16 mouse cellular contexts compared by ENCODE assay signal in the genomic region with DNA sequence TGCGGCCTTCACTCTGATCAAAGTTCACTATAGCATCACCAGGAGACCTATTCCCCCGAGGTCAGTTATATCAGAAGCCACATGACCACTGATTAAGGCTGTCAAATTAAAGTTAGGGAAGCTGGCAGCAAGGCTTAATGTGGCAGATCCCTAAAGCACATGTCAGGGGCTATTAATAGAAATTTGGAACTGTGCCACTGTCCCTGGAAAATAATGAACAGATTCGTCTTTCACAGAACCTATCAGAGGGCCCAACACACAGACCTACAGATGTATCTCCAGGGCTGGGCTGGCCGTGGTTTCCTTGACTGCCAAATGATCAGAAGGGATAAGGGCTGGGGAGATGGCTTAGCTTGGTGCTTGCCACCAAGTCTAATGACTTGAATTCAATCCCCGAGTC.
A peak's percentile ranks its signal among the peaks of the same experiment; 100 is the strongest.
DNase-seq lines count a peak whose midpoint lies in the region; ATAC-seq lines count a peak whose summit lies in the region.
"Had no signal": no experiment of that assay in that cellular context is flagged by ENCODE, and none has a peak within 500 bp of the region (broad histone marks: within the 10 kb centered on the region; RNA-seq: fewer than 3 reads in every experiment).

No protein-coding gene starts in this region.

- peak overlapping the region; percentile 81 for H3K27ac ChIP-seq in heart, embryonic 15.5 days
- H3K27ac ChIP-seq in kidney, embryonic 16.5 days (ENCODE audit: low read length): no peak overlapping the region
- H3K27ac ChIP-seq: liver, embryonic 13.5 days; stomach, postnatal 0 days had no signal

- intact Hi-C loops in heart, postnatal 25 days (cut with DNase I): no loop called here

- H3K27me3 ChIP-seq in heart, embryonic 15.5 days: no peaks in the 10 kb centered on the region
- H3K27me3 ChIP-seq in kidney, embryonic 16.5 days (ENCODE audit: insufficient read depth, low read length): no peaks in the 10 kb centered on the region
- H3K27me3 ChIP-seq: liver, embryonic 13.5 days; Patski had no signal

- WGBS in heart, embryonic 15.5 days: 28% methylated on average over 5 of the region's 5 CpGs
- 77% methylated on average over 5 of the region's 5 CpGs for WGBS in kidney, embryonic 16.5 days

- H3K4me2 ChIP-seq in heart, embryonic 15.5 days: no peak overlapping the region; the same call in 1 of the 2 replicates
- H3K4me2 ChIP-seq in kidney, embryonic 16.5 days (replicated peaks; ENCODE audit: low read depth, low read length): no peak overlapping the region
- H3K4me2 ChIP-seq: liver, embryonic 13.5 days had no signal

- peak; percentile 95 for DNase-seq in heart, adult 11 months
- DNase-seq in heart, postnatal 25 days (ENCODE audit: low spot score): no peak
- DNase-seq in 416B (ENCODE audit: low read depth) (peak; percentile 53), adipocyte (ENCODE audit: low spot score) (peak; percentile 14)
- no peak for DNase-seq in kidney, adult 18-20 months
- no peak for DNase-seq in yolk sac, embryonic 10.5 days (ENCODE audit: low spot score)
- DNase-seq: adrenal gland, adult 8-10 months; liver, embryonic 13.5 days; lung, postnatal 4 days; spleen, adult 18-20 months had no signal

- ATAC-seq in heart, embryonic 15.5 days (replicated peaks; ENCODE audit: insufficient number of reproducible peaks, insufficient read depth, low FRiP score, low read depth): peak; percentile 68
- ATAC-seq in kidney, embryonic 16.5 days (ENCODE audit: low FRiP score, low TSS enrichment): no peak
- ATAC-seq: forebrain, embryonic 16.5 days; intestine, embryonic 16.5 days; Patski had no signal

- H3K9me3 ChIP-seq in heart, embryonic 15.5 days (replicated peaks): no peaks in the 10 kb centered on the region
- H3K9me3 ChIP-seq in kidney, embryonic 16.5 days (ENCODE audit: low read length): no peaks in the 10 kb centered on the region
- H3K9me3 ChIP-seq: liver, embryonic 13.5 days had no signal

- peaks cover 40% of the 10 kb centered on the region for H3K4me1 ChIP-seq in heart, embryonic 15.5 days (replicated peaks)
- H3K4me1 ChIP-seq in kidney, embryonic 16.5 days (ENCODE audit: insufficient read depth, low read length): no peaks in the 10 kb centered on the region
- H3K4me1 ChIP-seq: liver, embryonic 13.5 days had no signal

- H3K36me3 ChIP-seq in heart, embryonic 15.5 days: no peaks in the 10 kb centered on the region
- H3K36me3 ChIP-seq in kidney, embryonic 16.5 days (ENCODE audit: insufficient read depth, low read length): peaks cover 8% of the 10 kb centered on the region; the same call in 1 of the 2 replicates
- H3K36me3 ChIP-seq: liver, embryonic 13.5 days had no signal

- no peak overlapping the region for H3K4me3 ChIP-seq in heart, embryonic 15.5 days
- H3K4me3 ChIP-seq in kidney, embryonic 16.5 days (ENCODE audit: low read length): no peak overlapping the region
- H3K4me3 ChIP-seq: liver, embryonic 13.5 days had no signal

- no peak overlapping the region for H3K9ac ChIP-seq in heart, embryonic 15.5 days
- H3K9ac ChIP-seq in kidney, embryonic 16.5 days (replicated peaks; ENCODE audit: low read length): no peak overlapping the region
- H3K9ac ChIP-seq: liver, embryonic 13.5 days had no signal

Comparison
In these comparisons a context has a peak if more than half of its experiments do, and no peak if none do; other contexts are left out.
1. DNase-seq: peak in heart, adult 11 months (single experiment), 416B (single experiment) and adipocyte (single experiment); none in heart, postnatal 25 days (single experiment), kidney, adult 18-20 months (single experiment) and yolk sac, embryonic 10.5 days (single experiment).